Mouse (Mus musculus) thymus, adult 2 months (tissue): ENCODE measurements around the gene Olfr444. TPM values are rescaled to one million over a fixed set of nuclear protein-coding genes. Genes with fewer than 3 reads are reported as not detected.

Source experiments
- DNase-seq: peaks from one replicate; pipeline ENCODE4 v3.0.0; 2021
- H3K27ac ChIP-seq: fragments of 200-500 bp; 2 replicates; pipeline ENCODE4 v1.5.1; 2012; ENCODE audit warnings: low read length, control low read depth; ENCODE audit not compliant: control insufficient read depth, insufficient read depth
- H3K27me3 ChIP-seq: fragments of 200-500 bp; 2 replicates; pipeline ENCODE4 v1.6.1; 2012; ENCODE audit warnings: mild to moderate bottlenecking, low read length, moderate library complexity, mixed read lengths; ENCODE audit not compliant: control insufficient read depth, insufficient read depth
- H3K36me3 ChIP-seq: fragments of 200-500 bp; 2 replicates; pipeline ENCODE4 v1.6.1; 2012; ENCODE audit warnings: mild to moderate bottlenecking, low read length, moderate library complexity; ENCODE audit not compliant: control insufficient read depth, insufficient read depth
- H3K4me1 ChIP-seq: fragments of 200-500 bp; replicated peaks from 2 replicates; pipeline ENCODE4 v1.6.1; 2012; ENCODE audit warnings: low read length; ENCODE audit not compliant: control insufficient read depth, insufficient read depth
- H3K4me3 ChIP-seq: fragments of 200-500 bp; 2 replicates; pipeline ENCODE4 v1.5.1; 2012; ENCODE audit warnings: mild to moderate bottlenecking, low read length, control low read depth, moderate library complexity; ENCODE audit not compliant: control insufficient read depth, insufficient read depth
- CTCF ChIP-seq: fragments of 200-500 bp; IDR thresholded peaks from 2 replicates; pipeline ENCODE4 v1.5.1; 2012; ENCODE audit warnings: mild to moderate bottlenecking, control low read depth, low read length, moderate library complexity, borderline replicate concordance; ENCODE audit not compliant: control insufficient read depth, poor library complexity, insufficient read depth; ENCODE audit errors: extremely low read depth
- POLR2A ChIP-seq: fragments of 200-500 bp; IDR thresholded peaks from 2 replicates; pipeline ENCODE4 v1.6.1; 2012; ENCODE audit warnings: mild to moderate bottlenecking, low read length, control low read depth, moderate library complexity; ENCODE audit not compliant: control insufficient read depth, poor library complexity, insufficient read depth; ENCODE audit errors: extremely low read depth
- WGBS: fragments of 180-500 bp; shearing (Covaris S2); methylation state at CpG from one replicate; pipeline ENCODE4 v1.1.7; 2018; 5-methylcytosine and 5-hydroxymethylcytosine counted together
- polyA plus RNA-seq: library from polyadenylated mRNA; depleted of rRNA; stranded (reverse); fragments of >200 nt; gene quantifications from 2 replicates; pipeline ENCODE4 v1.2.3, GENCODE M21; 2012; rRNA removed

The Olfr444 gene
- polyA plus RNA-seq, result not detected in 2 replicates

GRCm38 (mm10) chr6:42948767-42949166 lies at the start of gene Olfr444:
TSS of gene Olfr444 (plus strand) at chr6:42949067.
- WGBS, result 81% methylated on average over 1 of the region's 1 CpGs
- Histone ChIP-seq H3K4me3 (no peak within 1 kb of the TSS), H3K27me3 (no peaks in the 10 kb centered on the region), H3K27ac (no peak within 1 kb of the TSS), H3K36me3 (no peaks in the 10 kb centered on the region), H3K4me1 (no peaks in the 10 kb centered on the region)
- TF ChIP-seq CTCF (no peak), POLR2A (no peak)
- DNase-seq, result no peak

GRCm38 (mm10) chr6:42900345-42900744 lies 48.5 kb upstream of the Olfr444 start:
- H3K36me3 ChIP-seq, result no peaks in the 10 kb centered on the region
- TF ChIP-seq CTCF, result no peak
- TF ChIP-seq POLR2A, result no peak
- no peaks in the 10 kb centered on the region for H3K4me1 ChIP-seq
- no peak overlapping the region for H3K4me3 ChIP-seq
- no peaks in the 10 kb centered on the region for H3K27me3 ChIP-seq
- no peak for DNase-seq
- WGBS, result 19% methylated on average over 1 of the region's 1 CpGs
- no peak overlapping the region for H3K27ac ChIP-seq

GRCm38 (mm10) chr6:42908578-42908977 lies 40.3 kb upstream of the Olfr444 start, which contains the start of gene Olfr447:
TSS of gene Olfr447 (plus strand) at chr6:42908878.
- Histone ChIP-seq H3K4me1 (no peaks in the 10 kb centered on the region), H3K27me3 (no peaks in the 10 kb centered on the region), H3K27ac (no peak within 1 kb of the TSS), H3K36me3 (no peaks in the 10 kb centered on the region), H3K4me3 (no peak within 1 kb of the TSS)
- TF ChIP-seq CTCF (no peak), POLR2A (no peak)
- DNase-seq, result no peak

DNA sequence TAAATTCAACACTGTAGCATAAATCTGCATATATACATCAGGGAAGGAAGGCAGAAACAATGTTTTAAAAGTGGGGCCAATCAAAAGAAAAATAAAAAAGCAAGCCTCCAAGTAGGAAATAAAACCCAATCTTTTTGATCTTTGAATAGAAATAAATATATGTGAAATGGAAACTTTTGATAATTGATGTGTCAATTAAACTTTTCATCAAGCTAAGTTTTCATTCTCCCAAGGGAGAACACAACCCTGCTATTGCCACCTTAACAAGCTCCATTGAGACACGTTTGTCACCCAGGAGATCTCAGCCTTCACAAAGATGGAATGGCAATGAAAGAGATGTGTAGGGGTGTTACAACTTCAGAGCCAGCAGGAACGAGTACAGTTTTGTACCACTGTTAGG lies 27.8 kb upstream of the Olfr444 start, which contains the start of gene Olfr446:
TSS of gene Olfr446 (plus strand) at position 301 of the 400 bp plus-strand sequence.
- Histone ChIP-seq H3K27me3 (no peaks in the 10 kb centered on the region), H3K27ac (no peak within 1 kb of the TSS), H3K4me3 (no peak within 1 kb of the TSS), H3K4me1 (no peaks in the 10 kb centered on the region), H3K36me3 (no peaks in the 10 kb centered on the region)
- no peak for DNase-seq
- TF ChIP-seq CTCF (no peak), POLR2A (no peak)
- 82% methylated on average over 2 of the region's 2 CpGs for WGBS

DNA sequence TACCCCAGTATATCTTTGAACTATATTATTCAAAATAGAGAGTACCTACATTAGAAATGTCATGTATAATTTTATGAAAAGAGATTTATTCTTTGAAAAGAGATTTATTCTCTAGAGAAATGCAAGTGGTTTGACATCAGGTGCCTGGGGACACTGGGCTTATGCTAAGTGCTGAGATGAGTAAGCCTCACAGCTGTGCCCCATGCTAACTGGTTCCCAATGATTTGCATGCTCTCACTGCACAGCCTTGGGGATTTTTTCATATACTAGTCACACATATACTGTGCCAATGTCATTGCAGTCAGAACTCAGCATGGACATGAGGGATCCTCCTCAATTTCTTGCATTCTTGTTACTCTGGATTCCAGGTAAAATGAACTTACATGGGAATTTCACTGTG lies 31.5 kb downstream of the Olfr444 start:
- TF ChIP-seq POLR2A, result no peak
- no peak for TF ChIP-seq CTCF
- H3K4me1 ChIP-seq, result no peaks in the 10 kb centered on the region
- H3K36me3 ChIP-seq, result no peaks in the 10 kb centered on the region
- H3K27ac ChIP-seq, result no peak overlapping the region
- H3K27me3 ChIP-seq, result no peaks in the 10 kb centered on the region
- no peak for DNase-seq
- no peak overlapping the region for H3K4me3 ChIP-seq

Other genes starting within 250 kb of the Olfr444 start
- 1.9 and 2.5 TPM in 2 replicates for gene Tcaf1, start 239.0 kb upstream of the Olfr444 start, polyA plus RNA-seq
- not detected in 2 replicates for gene Olfr453, start 209.7 kb upstream of the Olfr444 start, polyA plus RNA-seq
- not detected in 2 replicates for gene Olfr38, start 192.7 kb upstream of the Olfr444 start, polyA plus RNA-seq
- gene Olfr452, start 164.0 kb upstream of the Olfr444 start, polyA plus RNA-seq, result not detected in 2 replicates
- not detected in 2 replicates for gene Olfr450, start 137.1 kb upstream of the Olfr444 start, polyA plus RNA-seq
- gene Olfr449, start 114.7 kb upstream of the Olfr444 start, polyA plus RNA-seq, result not detected in 2 replicates
- not detected in 2 replicates for gene Olfr448, start 58.6 kb upstream of the Olfr444 start, polyA plus RNA-seq
- gene Olfr447, start 40.2 kb upstream of the Olfr444 start, polyA plus RNA-seq, result not detected in 2 replicates
- gene Olfr446, start 27.7 kb upstream of the Olfr444 start, polyA plus RNA-seq, result not detected in 2 replicates
- not detected in 2 replicates for gene Olfr441, start 157.3 kb downstream of the Olfr444 start, polyA plus RNA-seq
- not detected in 2 replicates for gene Olfr237-ps1, start 197.5 kb downstream of the Olfr444 start, polyA plus RNA-seq
- gene Olfr437, start 214.2 kb downstream of the Olfr444 start, polyA plus RNA-seq, result not detected in 2 replicates
- gene Olfr13, start 223.1 kb downstream of the Olfr444 start, polyA plus RNA-seq, result 0.09 TPM in 1 of 2 replicates, not detected in the other
- gene Olfr435, start 248.1 kb downstream of the Olfr444 start, polyA plus RNA-seq, result not detected in 2 replicates